Mouse (Mus musculus): ENCODE data around the gene Arid4a. TPM values are rescaled to one million over a fixed set of nuclear protein-coding genes. Genes with fewer than 3 reads are reported as not detected.
A peak's percentile ranks its signal among the peaks of the same experiment; 100 is the strongest.
"Not testable (repeated sequence)": the region's sequence is repeated elsewhere in the genome, so short reads cannot be mapped to it uniquely, and the experiment has no call there.

The Arid4a gene
- total RNA-seq, 2 experiments from 2014 or later, result 36.1 to 38.4 TPM

DNA sequence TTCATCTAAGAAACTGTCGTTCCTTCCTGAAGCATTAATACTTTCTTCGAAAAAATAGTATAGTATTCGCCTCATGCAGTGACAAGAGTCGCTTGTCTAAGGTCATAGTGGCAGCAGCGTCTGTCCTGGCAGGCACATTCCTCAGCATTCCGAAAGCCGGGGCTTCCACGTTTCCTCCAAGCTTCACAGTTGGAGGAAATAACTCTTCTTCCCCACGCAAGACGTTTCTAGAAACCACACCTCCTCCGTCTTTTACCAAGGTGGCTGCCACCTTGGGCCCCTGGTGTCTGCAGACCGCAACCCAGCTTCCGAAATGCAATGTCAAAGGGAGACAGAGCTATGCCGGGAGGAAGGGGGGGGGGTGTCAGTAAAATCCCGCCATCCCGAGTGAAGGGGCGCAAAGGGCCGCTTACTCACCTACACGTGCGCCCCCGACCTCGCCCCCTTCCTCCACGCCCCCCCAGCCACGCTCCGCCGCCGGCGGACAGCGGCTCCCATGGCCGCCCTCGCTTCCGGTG, 886 bp upstream of the Arid4a start:
- DNase-seq, result peak; percentile 71
- intact Hi-C loops (cut with DNase I), result no loop called here

- DNase-seq, result no peak
- intact Hi-C loops (cut with DNase I), result no loop called here
Observed at GRCm38 (mm10) chr12:71016211-71016502, 367 bp downstream of the Arid4a start.

GRCm38 (mm10) chr12:71016503-71017241, 882 bp downstream of the Arid4a start:
- DNase-seq, result peak; percentile 29

GRCm38 (mm10) chr12:71017242-71017571, 1.4 kb downstream of the Arid4a start:
- intact Hi-C loops (cut with DNase I), result no loop called here
- no peak for DNase-seq

More at GRCm38 (mm10) chr12:71016503-71017241, 882 bp downstream of the Arid4a start:
- intact Hi-C loops (cut with DNase I), result no loop called here

DNA sequence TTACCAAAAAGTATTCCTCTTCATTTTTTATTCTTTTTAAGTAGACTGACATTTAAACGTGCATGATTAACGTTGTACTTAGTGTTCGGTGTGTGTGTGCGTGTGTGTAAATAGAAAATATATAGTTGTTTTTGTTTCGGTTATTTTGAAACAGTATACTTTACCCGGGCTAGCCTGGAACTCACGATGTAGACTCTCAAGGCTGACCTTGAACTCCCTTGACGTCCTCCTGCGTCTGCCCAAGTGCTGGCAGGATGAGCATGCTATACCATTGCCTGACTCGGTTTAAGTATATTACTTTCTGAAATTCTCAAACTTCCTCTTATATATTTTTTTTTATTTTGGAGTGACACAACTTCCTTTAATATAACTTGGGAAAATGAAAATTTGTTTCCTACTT, 2.0 kb downstream of the Arid4a start:
- intact Hi-C loops (cut with DNase I), result no loop called here

DNA sequence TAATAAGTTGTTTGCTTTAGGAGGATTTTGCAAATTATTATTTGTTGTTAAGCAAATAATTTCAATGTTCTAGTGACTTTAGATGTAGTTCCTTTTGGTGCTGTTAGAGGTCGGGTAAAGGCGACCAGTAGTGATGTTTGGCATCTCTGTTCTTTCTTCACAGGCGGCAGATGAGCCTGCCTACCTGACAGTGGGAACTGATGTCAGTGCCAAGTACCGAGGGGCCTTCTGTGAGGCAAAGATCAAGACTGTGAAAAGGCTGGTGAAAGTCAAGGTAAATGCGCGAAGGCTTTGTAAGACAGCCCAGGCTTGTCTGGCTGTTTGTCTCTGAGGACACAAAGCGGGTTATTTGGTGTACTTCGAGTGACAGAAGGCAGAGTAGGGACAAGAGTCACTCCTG, 3.4 kb downstream of the Arid4a start:
- peak; percentile 33 for DNase-seq
- intact Hi-C loops (cut with DNase I), result no loop called here

More for the DNA sequence above, 2.0 kb downstream of the Arid4a start:
- DNase-seq, result no peak

DNA sequence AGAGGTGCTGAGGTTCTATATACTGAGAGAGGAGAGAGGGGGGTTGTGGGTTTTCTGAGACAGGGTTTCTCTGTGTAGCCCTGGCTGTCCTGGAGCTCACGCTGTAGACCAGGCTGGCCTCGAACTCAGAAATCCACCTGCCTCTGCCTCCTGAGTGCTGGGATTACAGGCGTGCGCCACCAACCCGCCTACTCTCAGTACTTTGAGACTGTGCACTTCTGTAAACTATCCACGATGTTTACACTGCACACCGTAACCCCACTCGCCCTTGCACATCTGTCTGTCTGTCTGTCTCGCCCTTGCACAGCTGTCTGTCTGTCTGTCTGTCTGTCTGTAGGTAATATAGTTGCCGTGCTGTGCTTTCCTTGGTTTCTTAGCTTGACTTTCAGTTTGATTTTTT, 8.6 kb downstream of the Arid4a start:
- intact Hi-C loops (cut with DNase I), result no loop called here
- no peak for DNase-seq

DNA sequence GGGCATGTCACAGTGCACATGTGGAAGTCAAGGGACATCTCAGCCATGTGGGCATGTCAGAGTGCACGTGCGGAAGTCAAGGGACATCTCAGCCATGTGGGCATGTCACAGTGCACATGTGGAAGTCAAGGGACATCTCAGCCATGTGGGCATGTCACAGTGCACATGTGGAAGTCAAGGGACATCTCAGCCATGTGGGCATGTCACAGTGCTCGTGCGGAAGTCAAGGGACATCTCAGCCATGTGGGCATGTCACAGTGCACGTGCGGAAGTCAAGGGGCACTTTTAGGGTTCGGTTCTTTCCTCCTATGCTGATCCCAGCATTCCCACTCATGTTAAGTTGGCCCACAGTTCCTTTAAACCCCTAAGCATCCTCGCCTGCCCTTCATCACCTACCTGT, 12.5 kb downstream of the Arid4a start:
- DNase-seq, result not testable (repeated sequence)

DNA sequence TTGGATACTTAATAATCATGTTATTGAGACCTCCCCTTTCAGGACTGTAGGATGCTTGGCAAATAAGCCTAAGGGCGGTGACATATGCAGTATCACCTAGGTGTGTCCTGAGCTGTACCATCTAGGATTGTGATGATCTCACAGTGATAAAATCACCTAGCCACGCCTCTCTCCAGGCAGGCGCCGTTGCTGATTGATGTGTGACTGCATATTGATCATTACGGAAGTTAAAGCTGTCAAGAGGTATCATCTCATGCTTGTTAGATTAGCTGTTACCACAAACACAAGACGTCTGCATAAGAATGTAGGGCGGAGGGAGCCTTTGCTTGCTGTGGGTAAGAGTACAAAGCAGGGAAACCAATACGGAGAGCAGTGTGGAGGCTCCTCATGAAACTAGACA, 14.5 kb downstream of the Arid4a start:
- DNase-seq, result no peak
- intact Hi-C loops (cut with DNase I), result no loop called here

More for the DNA sequence above, 12.5 kb downstream of the Arid4a start:
- intact Hi-C loops (cut with DNase I), result not testable (repeated sequence)

DNA sequence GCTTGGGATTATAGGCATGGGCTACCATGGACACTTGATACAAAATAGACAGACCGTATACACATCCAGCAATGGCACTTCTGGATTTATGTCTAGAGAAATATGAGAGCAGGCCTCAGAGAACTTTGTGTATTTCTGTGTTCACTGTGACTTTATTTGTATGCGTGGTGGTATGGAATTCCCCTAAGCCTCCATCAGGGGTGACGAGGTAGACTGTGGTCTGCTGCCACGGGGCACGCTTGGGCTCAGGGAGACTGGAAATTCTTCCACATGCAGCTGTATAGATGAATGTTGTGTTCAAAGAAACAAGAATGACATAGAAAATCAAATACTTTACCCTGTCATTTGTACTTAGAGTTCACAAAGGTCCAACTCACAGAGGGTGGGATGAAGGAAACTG, 14.9 kb downstream of the Arid4a start:
- DNase-seq, result no peak
- intact Hi-C loops (cut with DNase I), result no loop called here

DNA sequence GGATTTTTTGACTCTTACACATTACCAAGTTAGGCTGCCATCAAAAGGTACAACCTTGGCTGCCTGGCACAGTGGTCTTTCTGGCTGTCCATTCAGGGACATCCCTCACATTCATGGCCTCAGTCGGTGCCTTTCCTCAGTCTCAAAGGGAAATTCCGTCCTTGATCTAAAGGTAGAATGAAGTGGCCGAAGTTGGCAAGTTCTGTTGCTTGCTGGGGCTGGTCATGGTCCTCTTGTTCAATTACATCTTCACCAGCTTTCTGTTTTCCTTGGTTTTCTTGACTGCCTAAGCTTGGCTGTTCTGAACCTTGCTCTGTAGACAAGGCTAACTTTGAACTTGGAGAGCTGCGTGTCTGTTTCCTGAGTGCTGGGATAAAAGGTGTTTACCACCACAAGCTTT, 20.0 kb downstream of the Arid4a start:
- no peak for DNase-seq

GRCm38 (mm10) chr12:71036729-71037404, 21.1 kb downstream of the Arid4a start:
- DNase-seq, result no peak
- intact Hi-C loops (cut with DNase I), result no loop called here

More for the DNA sequence above, 20.0 kb downstream of the Arid4a start:
- intact Hi-C loops (cut with DNase I), result no loop called here

- no peak for DNase-seq
- intact Hi-C loops (cut with DNase I), result no loop called here
Observed at GRCm38 (mm10) chr12:71040462-71040861, 24.7 kb downstream of the Arid4a start.

DNA sequence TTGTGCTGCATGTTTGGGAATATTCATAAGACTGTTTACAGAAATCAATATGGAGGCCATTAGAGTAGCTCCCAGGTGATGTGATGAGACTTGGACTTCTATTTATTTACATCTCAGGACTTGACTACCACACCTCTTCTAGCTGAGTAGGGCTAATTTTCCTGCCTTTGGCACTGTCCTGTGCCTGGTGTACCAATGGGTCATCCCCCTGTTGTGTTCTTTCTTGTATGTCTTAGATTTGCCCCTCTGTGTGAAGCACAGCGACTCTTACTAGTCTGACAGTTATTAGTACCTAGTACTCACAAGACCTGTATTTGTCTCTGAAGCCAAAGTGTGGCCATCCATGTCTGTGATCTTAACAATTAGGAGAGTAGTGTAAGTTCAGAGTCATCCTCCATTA, 26.7 kb downstream of the Arid4a start:
- DNase-seq, result no peak
- intact Hi-C loops (cut with DNase I), result no loop called here

GRCm38 (mm10) chr12:71043571-71043970, 27.8 kb downstream of the Arid4a start:
- intact Hi-C loops (cut with DNase I), result no loop called here
- DNase-seq, result no peak

DNA sequence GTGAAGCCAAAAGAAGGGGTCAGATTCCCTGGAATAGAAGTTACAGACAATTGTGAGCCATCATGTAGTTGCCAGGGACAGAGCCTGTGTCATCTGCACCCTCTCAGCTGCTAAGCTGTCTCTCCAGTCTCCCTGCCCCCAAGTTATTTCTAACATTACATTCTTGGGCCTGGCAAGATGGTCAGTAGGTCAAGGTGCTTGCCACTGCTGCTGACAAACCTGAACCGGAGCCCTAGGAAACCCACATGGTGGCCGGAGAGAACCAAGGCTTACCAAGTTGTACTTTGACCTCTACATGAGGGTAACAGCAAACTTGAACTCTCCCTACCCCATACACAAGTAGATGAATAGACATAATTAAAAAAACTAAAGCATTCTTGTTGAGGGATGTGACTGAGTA, 28.7 kb downstream of the Arid4a start:
- intact Hi-C loops (cut with DNase I), result no loop called here
- DNase-seq, result no peak

- DNase-seq, result no peak
- intact Hi-C loops (cut with DNase I), result no loop called here
Observed at GRCm38 (mm10) chr12:71046501-71046900, 30.7 kb downstream of the Arid4a start.

DNA sequence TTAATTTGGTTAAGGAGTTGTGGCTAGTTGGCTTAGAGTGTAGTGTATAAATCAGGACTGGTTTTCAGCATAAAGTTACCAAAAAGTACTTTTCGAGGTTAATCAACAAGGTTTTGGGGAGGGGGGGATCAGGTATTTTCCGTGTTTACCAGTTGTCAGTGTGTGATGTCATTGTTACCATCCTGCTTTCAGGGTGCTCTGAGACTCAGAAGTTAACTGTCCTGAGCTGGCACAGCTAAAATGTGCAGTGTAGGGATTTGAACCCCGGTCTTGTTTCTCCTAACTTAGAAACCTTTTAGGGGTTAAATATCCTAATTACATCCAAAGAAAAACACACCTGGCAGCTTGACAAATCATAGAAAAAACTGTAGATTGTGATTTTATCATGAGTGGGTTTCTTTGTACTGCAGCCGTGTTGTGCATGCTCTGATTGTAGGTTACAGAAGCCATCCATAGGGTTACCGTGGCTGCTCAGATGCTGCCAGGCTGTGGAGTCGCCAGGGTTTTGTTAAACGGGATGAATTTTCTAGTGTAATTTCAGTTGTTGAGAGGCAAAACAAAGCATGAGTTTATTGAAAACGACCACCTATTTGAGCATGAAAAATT, 31.8 kb downstream of the Arid4a start:
- DNase-seq, result no peak
- intact Hi-C loops (cut with DNase I), result no loop called here

- intact Hi-C loops (cut with DNase I), result no loop called here
Observed at GRCm38 (mm10) chr12:71048117-71048516, 32.3 kb downstream of the Arid4a start.

DNA sequence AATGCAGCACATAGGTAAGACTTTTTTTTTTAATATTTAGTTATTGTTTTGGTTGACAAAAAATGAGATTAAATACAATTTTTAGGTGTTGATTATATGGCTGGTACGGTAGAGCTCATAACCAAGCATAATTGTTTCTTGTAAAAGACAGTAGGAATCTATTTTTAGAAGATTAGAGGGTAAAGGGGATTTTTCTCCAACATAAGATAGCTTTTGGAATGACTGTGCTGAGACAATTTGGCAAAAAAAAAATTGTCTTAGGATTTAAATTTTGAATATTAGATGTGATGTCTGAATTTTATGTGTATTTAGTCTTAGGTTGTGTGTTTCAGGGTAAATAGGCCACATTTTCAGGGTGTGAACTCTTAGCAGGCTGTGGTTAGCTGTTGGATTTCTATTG, 32.8 kb downstream of the Arid4a start:
- intact Hi-C loops (cut with DNase I), result no loop called here
- DNase-seq, result no peak

More at GRCm38 (mm10) chr12:71048117-71048516, 32.3 kb downstream of the Arid4a start:
- peak; percentile 99 for DNase-seq

DNA sequence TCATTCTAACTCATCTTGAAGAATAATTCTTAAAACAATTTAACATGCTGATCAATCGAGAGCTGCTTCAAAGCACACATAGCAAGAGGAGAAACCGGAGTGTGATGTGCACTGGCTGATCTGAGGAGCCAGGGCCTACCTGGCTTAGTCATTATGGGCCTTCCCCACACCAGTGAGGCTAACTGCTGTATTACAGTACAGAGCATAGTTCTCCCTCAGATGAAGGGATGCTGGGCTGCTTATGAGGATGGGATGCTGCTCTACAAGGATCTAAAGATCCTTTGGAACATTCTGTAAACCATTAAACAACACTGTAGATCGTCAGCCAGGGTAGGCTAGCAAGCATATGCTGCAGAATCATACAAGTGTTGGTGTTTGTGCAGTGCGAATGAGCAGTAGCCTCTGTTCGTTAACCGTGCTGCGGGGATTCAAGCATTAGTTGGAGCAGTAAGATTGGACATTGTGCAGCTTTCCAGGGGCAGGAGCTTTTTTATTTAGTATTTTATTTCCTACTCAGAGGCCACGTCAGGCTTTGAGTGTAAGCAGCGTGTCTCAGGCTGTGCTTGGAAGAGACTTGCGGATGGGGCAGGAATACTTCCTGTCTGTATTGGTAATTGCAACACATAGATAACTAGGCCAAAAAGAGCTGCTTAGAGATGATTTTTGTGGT, 33.9 kb downstream of the Arid4a start:
- DNase-seq, result no peak
- intact Hi-C loops (cut with DNase I), result no loop called here
